Mouse (Mus musculus) B cell, adult 62 days (primary cell): ENCODE results near the gene Rab33a. TPM values are rescaled to one million over a fixed set of nuclear protein-coding genes. Genes with fewer than 3 reads are reported as not detected.

ENCODE experiments used
- total RNA-seq: library from RNA; stranded (reverse); gene quantifications from 4 replicates; pipeline ENCODE4 v1.2.4, GENCODE M21; 2023

Rab33a gene
- 0.50 TPM in 1 of 4 replicates, not detected in the others for total RNA-seq

GRCm38 (mm10) chrX:48518808-48519548, at the start of gene Rab33a:
Gene Rab33a, plus strand, starts transcription at chrX:48519285.

DNA sequence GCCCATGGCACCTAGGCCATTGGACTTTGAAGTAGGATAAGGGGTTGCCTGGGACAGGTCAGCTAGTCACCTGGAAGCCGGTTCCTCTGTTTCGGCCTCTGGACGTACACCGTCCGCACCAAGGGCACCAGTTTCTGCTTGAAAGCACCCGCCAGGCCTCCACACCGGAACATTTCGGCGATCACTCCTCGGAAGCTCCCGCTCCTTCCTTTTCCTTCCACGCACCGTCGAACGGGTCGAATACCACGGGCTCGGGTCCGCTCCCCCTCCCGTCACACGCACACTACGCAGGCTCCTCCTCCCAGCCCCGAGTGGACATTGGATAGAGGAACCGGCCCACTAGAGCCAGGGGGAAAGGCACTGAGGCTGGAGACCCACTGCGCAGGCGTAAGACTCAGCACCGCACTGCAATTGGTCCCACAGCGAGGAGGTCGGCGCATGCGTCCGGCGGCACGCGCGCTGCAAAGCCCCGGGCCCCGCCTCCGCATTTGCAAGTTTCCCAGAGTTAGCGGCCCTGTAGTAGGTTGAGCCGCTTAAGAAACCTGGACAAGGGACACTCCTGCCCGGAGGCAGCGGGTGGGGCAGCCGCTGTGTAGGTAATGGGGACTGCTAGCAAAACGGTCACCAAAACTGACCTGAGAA, 5.8 kb upstream of the Rab33a start, which contains the start of gene Aifm1:
Aifm1 (minus strand) TSS at position 398 of the 642 bp plus-strand sequence.

Other genes starting within 250 kb of the Rab33a start
- gene Bcorl1, start 177.9 kb upstream of the Rab33a start, total RNA-seq, result 4.9 to 6.2 TPM (median 5.5 TPM) in 4 replicates
- gene Elf4, start 56.2 kb upstream of the Rab33a start, total RNA-seq, result 89.7 to 97.3 TPM (median 93.8 TPM) in 4 replicates
- gene Aifm1, start 5.7 kb upstream of the Rab33a start, total RNA-seq, result 24.1 to 26.9 TPM (median 25.0 TPM) in 4 replicates
- gene Zfp280c, start 75.2 kb downstream of the Rab33a start, total RNA-seq, result 28.1 to 31.3 TPM (median 29.5 TPM) in 4 replicates
- gene Slc25a14, start 104.1 kb downstream of the Rab33a start, total RNA-seq, result 3.6 to 7.8 TPM (median 5.3 TPM) in 4 replicates
- not detected in 4 replicates for gene Gpr119, start 155.2 kb downstream of the Rab33a start, total RNA-seq
- 5.2 to 10.1 TPM (median 7.2 TPM) in 4 replicates for gene Rbmx2, start 175.7 kb downstream of the Rab33a start, total RNA-seq